Mouse (Mus musculus) 3134 (cell line): Measurements from ENCODE around the gene Synj2.
A peak's percentile ranks its signal among the peaks of the same experiment; 100 is the strongest.

Experiments used
- DNase-seq: peaks from one replicate; pipeline ENCODE4 v3.0.0-alpha.2; 2011; ENCODE audit warnings: low spot score; ENCODE audit not compliant: insufficient read length; ENCODE audit errors: extremely low read depth

Gene Synj2

DNA sequence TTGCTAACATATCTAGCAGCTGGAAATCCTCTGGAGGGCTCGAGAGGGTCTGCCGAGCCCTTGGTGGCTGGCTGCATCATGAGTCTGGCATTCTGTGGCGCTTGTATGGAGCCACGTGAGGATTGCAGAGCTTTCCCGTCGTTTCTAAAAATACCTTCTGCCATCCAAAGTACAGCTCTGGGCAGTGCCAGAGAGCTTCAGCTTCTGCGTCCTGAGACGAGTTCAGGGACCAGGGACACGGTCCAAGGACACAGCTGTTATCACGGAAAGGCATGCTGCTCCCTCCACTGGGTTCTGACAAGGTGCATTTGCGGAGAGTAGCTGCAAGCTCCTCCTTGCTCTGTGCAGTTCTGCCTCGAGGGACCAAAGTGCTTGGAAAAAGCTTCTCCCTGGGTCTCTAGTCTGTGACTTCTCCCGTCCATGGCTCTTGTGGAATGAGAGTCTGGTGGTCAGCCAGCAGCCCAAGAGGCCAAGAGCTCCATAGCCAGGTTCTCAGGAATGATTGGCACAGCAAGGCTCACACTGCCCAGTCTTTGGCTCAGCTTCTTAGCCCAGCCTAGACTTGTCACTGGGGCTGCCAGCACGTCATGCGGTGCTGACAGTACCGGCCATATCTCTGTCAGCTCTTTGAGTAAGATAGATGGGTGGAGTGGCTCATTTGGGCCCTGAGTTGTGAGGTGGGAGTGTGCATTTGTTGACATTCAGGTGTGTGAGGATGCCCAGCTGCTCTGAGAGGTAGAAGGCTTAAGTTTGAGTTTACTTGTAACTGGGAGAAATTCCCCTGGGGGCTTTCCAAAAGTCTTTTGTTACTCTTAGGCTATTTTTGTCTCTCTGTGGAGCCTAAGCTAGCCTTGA, 56.5 kb downstream of the Synj2 start:
- peak; percentile 77 for DNase-seq

GRCm38 (mm10) chr17:5998235-5998500, 57.1 kb downstream of the Synj2 start:
- DNase-seq: no peak

- no peak for DNase-seq
Observed at GRCm38 (mm10) chr17:5999039-5999543, 58.0 kb downstream of the Synj2 start.

DNA sequence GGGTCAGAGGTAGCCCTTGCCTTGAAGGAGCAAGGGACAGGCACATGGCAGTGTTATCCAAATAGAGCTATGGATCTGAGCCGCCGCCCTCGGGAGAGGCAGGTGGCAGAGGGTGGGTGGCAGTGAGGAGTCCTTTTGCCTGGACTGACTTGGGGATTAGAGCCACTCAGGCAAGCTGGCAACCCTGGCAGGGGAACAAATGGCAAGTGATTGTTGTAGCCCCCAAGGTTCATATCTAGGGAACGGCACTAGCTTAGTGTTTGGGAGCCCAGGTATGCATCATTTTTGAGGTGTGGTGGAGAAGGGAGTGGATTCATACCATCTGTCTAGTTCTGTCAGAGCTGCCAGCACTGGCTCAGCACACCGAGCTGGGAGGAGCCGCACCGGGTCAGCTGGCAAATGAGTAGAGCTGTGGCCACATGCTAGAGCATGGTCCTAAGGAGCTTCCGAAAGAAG, 59.8 kb downstream of the Synj2 start:
- peak; percentile 84 for DNase-seq

- no peak for DNase-seq
Observed at GRCm38 (mm10) chr17:6001389-6001788, 60.3 kb downstream of the Synj2 start.

DNA sequence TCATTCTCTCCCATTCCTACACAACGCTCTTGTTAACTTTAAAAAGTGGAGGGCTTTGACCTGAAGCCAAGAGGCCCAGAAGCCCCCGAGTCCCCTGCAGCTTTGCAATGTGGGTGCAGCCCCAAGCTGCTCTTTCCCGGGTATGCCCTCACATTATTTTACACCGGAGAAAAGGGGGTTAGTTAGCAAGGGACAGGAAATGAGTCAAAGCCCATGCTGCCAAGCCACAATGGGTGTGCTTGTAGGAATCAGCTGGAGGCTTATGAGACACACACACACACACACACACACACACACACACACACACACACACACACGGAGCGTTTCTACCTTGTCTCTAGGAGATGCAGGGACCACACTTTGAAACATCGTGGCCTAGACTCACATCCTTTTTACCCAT, 60.8 kb downstream of the Synj2 start:
- peak; percentile 72 for DNase-seq

DNA sequence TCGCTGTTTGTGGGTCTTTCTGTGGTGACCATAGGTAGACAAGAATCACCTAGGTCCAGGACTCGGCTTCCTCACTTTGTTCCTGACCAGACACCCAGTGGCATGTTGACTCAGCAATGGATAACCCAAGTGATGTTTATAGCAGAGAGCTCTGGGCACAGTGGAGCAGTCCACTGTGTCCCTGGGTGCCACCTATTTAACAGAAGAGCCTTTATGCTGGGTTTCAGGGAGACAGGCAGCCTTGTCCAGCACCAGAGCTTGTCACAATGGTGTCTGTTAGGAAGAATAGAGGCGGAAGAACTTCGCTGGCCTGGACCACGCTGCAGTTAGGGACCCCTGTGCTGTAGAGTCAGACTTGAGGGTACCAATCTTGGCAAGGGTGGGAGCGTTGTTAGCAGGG, 61.5 kb downstream of the Synj2 start:
- no peak for DNase-seq

DNA sequence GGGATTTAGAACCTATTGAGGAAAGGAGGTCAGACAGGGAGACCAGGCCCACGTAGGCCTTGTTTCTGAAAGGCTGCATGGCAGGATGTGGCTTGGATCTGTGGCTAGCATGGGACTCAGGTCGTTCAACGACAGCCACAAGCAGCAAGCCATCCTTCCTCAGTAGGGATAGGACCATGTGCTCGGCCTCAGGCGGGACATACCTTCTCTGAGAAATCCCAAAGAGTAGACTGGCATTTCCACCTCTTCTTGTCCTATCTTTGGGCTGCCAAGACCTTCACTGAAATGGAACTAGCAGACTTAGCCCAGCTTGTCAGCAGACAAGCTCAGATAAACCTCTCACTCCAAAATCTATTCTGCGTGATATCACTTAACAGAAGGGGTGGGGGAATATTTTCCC, 62.6 kb downstream of the Synj2 start:
- no peak for DNase-seq

DNA sequence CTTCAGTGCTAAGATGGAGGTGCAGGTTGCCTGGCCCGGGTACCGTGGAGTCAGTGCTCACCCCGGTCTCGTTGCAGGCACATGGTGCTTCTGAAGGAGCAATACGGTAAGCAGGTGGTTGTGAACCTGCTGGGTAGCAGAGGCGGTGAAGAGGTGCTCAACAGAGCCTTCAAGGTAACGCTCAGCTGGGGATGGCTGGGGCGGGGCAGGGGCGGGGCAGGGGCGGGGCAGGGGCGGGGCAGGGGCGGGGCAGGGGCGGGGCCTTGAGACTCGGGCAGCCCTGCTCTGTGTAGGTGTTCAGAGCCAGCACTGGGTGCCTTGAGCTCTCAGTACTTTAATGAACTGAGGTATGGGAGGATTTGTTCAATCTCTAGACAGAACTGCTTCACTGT, 64.2 kb downstream of the Synj2 start:
- no peak for DNase-seq

- DNase-seq: peak; percentile 71
Observed at GRCm38 (mm10) chr17:6005638-6006471, 64.8 kb downstream of the Synj2 start.

DNA sequence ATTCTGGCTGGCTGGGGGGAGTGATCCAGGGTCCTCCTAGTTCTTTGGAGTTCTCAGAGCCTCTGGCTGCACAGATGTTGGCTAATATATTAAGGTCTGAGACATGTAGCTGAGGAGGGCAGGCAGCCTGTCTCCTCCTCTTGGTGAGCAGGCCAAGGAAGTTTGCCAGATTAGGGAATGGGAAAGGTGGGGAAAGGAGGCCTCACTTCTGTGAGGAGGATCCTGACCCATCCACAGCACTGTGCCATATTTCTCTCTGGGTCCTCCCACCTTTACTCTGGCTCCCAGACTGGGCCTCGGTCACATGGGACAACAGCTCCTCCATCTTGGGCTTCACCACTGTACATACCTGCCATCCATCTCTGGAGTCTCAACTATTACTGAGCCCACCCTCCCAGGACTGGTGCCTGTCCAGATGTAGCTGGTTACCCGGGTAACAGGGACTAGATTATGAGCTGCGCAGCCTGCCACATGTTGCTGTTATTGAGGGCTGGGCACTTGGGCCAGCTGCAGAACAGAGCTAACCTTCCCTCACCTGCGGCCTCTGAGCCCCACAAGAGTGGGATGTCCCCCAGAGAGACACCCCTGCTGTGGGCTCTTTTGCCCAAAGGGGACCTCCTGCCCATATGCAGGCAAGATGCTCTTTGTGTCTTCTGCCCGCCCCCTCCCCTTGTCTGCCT, 66.2 kb downstream of the Synj2 start:
- DNase-seq: no peak

DNA sequence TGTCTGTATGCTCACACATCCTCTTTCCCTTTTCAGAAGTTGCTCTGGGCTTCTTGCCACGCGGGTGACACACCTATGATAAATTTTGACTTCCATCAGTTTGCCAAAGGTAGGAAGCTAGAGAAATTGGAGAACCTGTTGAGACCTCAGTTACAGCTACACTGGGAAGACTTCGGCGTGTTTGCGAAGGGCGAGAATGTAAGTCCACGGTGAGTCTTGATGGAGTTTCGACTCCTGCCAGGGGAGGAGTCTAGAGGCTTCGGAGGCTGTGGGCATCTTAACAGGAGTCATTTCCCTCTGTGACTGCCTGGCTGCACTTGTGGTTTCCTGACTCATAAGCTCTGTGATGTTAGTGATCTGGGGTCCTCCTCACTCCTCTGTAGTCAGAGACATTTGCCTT, 66.8 kb downstream of the Synj2 start:
- DNase-seq: peak; percentile 75

DNA sequence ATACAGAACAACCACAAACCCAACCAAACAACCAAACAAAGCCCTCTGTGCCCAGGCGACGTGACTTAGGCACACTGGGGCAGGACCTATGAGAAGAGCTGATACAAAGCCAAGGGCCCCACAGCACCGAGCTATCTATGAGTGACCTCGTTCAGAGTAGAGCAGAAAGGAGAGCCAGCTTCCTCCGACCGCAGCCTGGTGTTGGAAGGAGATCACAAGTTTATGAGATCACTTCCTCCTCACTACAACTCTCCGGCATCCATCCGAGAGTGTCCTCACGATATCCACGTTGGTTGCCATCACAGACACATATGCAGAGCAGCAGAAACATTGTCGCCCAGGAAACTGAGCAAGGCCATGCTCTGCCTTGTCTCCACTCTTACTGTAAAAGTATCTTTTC, 67.5 kb downstream of the Synj2 start:
- DNase-seq: no peak

DNA sequence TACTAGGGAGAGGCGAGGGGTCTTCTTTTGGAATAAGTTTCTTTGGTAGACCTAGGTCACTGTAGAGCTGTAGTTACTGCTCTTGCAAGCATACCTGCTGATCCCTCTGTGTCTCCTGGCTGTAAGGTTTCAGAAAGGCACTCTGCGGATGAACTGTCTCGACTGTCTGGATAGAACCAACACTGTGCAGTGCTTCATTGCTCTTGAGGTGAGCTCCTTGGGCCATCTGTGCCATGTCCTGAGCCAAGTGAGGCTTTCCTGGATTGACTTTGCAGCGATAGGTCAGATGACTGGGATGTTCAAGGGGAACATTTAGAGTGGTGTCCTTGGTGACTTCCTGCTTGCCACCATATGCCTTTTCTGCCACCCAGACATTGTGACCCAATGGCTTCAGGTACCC, 68.5 kb downstream of the Synj2 start:
- DNase-seq: no peak

GRCm38 (mm10) chr17:6013079-6013478, 72.0 kb downstream of the Synj2 start:
- no peak for DNase-seq

GRCm38 (mm10) chr17:6014985-6015384, 73.9 kb downstream of the Synj2 start:
- DNase-seq: no peak

GRCm38 (mm10) chr17:6016213-6016780, 75.2 kb downstream of the Synj2 start:
- DNase-seq: no peak

DNA sequence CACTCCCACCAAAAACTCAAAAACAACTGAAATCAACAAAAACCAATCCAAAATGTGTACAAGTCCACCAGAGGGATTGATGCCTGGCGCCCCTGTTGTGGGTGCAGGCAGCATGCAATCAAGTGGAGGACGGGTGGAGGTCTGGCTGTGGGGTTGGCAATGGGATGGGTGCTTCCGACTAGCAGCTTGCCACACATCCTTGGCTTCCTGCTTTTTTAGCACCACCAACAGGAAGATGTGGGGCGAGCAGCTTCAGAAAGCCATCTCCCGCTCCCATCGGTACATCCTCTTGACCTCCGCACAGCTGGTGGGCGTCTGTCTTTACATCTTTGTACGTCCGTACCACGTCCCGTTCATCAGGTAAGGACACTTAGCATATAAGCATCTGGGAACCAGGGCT, 76.2 kb downstream of the Synj2 start:
- DNase-seq: no peak

DNA sequence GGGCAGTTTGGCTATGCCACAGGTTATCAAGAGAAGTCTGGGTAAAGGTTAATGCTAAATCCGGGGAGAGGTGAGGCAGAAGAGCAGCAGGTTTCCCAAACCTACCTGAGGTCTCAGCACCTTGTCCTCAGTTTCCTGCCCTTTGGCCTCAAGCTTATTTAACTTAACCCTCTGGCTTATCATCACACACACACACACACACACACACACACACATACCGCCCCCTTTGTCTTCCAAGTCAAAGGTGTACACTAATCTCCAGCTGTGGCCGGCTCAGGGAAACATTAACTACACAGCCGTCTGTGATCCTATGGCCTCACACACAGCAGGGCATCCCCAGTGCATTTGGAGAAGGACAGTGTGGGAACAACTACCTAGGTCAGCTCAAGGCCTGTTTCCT, 77.3 kb downstream of the Synj2 start:
- DNase-seq: no peak

GRCm38 (mm10) chr17:6019776-6020175, 78.7 kb downstream of the Synj2 start:
- peak; percentile 34 for DNase-seq

GRCm38 (mm10) chr17:6020636-6021035, 79.6 kb downstream of the Synj2 start:
- no peak for DNase-seq
